Mouse (Mus musculus): ENCODE data around the gene Gng10. TPM values are rescaled to one million over a fixed set of nuclear protein-coding genes. Genes with fewer than 3 reads are reported as not detected.

The Gng10 gene
- polyA plus RNA-seq, 1 experiment from 2014 or later, result 99.6 TPM

DNA sequence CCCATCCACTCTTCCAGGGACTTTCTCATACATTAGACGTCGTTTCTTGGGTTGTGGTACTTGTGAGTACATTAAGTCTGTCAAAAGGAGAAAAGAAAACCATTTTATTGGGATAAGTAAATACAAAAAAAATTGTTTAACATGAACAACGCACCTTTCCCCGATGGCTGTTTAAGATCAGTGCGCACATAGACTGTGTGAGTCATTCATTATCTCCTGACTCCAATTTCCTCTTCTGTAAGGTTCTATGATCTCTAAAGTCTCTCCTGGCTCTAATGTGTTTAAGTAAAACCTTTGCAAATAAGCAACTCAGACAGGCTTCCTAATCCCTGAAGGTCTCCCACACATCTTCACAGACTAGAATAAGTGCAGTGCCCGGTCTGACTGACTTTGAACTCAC, 9.0 kb downstream of the Gng10 start:
- WGBS, result 39% methylated on average over 6 of the region's 6 CpGs
- Histone ChIP-seq H3K4me2 (replicated peaks; ENCODE audit: low read depth) (no peak overlapping the region), H3K27me3 (ENCODE audit: control insufficient read depth, insufficient read depth, low read length) (no peaks in the 10 kb centered on the region), H3K4me3 (ENCODE audit: low read depth, low read length) (no peak overlapping the region), H3K9me3 (ENCODE audit: control insufficient read depth, low read length) (no peaks in the 10 kb centered on the region), H3K4me1 (replicated peaks; ENCODE audit: control insufficient read depth, insufficient read depth) (no peaks in the 10 kb centered on the region), H3K36me3 (ENCODE audit: control insufficient read depth, insufficient read depth, low read length) (no peaks in the 10 kb centered on the region), H3K27ac (replicated peaks) (no peak overlapping the region), H3K9ac (ENCODE audit: low read length) (no peak overlapping the region)
- no peak for TF ChIP-seq EP300 (optimal IDR thresholded peaks at IDR 0.05)
- TF ChIP-seq CTCF (IDR thresholded peaks at IDR 0.05; ENCODE audit: low read depth), result no peak
- no peak for ATAC-seq (ENCODE audit: low FRiP score, low TSS enrichment)
- DNase-seq (ENCODE audit: low spot score), result no peak

- WGBS, result 49% methylated on average over 3 of the region's 3 CpGs
- Histone ChIP-seq H3K27ac (replicated peaks) (no peak overlapping the region), H3K4me3 (ENCODE audit: low read depth, low read length) (no peak overlapping the region), H3K4me2 (replicated peaks; ENCODE audit: low read depth) (no peak overlapping the region), H3K36me3 (ENCODE audit: control insufficient read depth, insufficient read depth, low read length) (no peaks in the 10 kb centered on the region), H3K27me3 (ENCODE audit: control insufficient read depth, insufficient read depth, low read length) (no peaks in the 10 kb centered on the region), H3K4me1 (replicated peaks; ENCODE audit: control insufficient read depth, insufficient read depth) (no peaks in the 10 kb centered on the region), H3K9me3 (ENCODE audit: control insufficient read depth, low read length) (no peaks in the 10 kb centered on the region), H3K9ac (ENCODE audit: low read length) (no peak overlapping the region)
- DNase-seq (ENCODE audit: low spot score) (no peak), ATAC-seq (ENCODE audit: low FRiP score, low TSS enrichment) (no peak)
- no peak for TF ChIP-seq EP300 (optimal IDR thresholded peaks at IDR 0.05)
- no peak for TF ChIP-seq CTCF (IDR thresholded peaks at IDR 0.05; ENCODE audit: low read depth)
Observed at GRCm38 (mm10) chr4:59047222-59047621, 12.3 kb downstream of the Gng10 start.

DNA sequence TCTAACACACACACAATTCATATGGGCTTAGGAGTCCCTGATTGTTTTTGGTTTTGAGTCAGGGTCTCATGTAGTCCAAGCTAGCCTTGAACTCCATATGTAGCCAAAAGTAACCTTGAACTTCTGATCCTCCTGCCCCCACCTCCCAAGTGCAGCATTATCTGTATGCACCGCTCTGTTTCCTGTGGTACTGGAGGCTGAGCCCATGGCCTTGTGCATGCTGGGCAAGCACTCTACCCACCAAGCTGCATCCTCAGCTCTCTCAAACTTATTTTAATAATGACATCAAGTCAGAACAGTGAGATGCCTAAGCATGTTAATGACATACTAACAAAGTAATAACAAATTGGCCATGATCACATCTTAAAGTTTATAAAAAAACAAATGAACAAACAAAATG, 16.2 kb downstream of the Gng10 start:
- Histone ChIP-seq H3K4me2 (replicated peaks; ENCODE audit: low read depth) (no peak overlapping the region), H3K9ac (ENCODE audit: low read length) (no peak overlapping the region), H3K27ac (replicated peaks) (no peak overlapping the region), H3K36me3 (ENCODE audit: control insufficient read depth, insufficient read depth, low read length) (no peaks in the 10 kb centered on the region), H3K27me3 (ENCODE audit: control insufficient read depth, insufficient read depth, low read length) (no peaks in the 10 kb centered on the region), H3K4me1 (replicated peaks; ENCODE audit: control insufficient read depth, insufficient read depth) (no peaks in the 10 kb centered on the region), H3K4me3 (ENCODE audit: low read depth, low read length) (no peak overlapping the region), H3K9me3 (ENCODE audit: control insufficient read depth, low read length) (no peaks in the 10 kb centered on the region)
- no peak for DNase-seq (ENCODE audit: low spot score)
- TF ChIP-seq EP300 (optimal IDR thresholded peaks at IDR 0.05) (no peak), CTCF (IDR thresholded peaks at IDR 0.05; ENCODE audit: low read depth) (no peak)
- no peak for ATAC-seq (ENCODE audit: low FRiP score, low TSS enrichment)
- 93% methylated on average over 1 of the region's 1 CpGs for WGBS

DNA sequence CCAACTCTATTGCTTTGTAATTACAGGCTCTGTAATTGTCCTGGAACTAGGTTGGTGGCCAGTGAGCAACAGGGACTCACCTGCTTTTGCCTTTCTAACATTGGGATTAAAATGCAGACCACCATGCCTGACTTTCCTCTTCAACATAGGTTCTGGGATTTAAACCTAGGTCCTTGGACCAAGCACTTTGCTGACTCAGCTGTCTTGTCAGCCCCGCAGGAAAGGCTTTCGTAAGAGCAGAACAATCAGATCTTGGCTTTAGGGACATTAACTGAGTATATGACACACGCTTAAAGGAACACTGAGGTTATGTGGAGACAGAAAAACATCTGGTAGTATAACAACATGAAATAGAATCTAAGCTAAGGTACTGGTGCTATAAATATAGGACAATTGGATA, 23.0 kb downstream of the Gng10 start:
- no peak for TF ChIP-seq CTCF (IDR thresholded peaks at IDR 0.05; ENCODE audit: low read depth)
- no peak for TF ChIP-seq EP300 (optimal IDR thresholded peaks at IDR 0.05)
- WGBS, result 85% methylated on average over 3 of the region's 3 CpGs

GRCm38 (mm10) chr4:59062526-59062925, 27.6 kb downstream of the Gng10 start:
- Histone ChIP-seq H3K9me3 (ENCODE audit: control insufficient read depth, low read length) (no peaks in the 10 kb centered on the region), H3K27me3 (ENCODE audit: control insufficient read depth, insufficient read depth, low read length) (no peaks in the 10 kb centered on the region), H3K4me1 (replicated peaks; ENCODE audit: control insufficient read depth, insufficient read depth) (no peaks in the 10 kb centered on the region), H3K36me3 (ENCODE audit: control insufficient read depth, insufficient read depth, low read length) (no peaks in the 10 kb centered on the region), H3K4me3 (ENCODE audit: low read depth, low read length) (no peak overlapping the region), H3K9ac (ENCODE audit: low read length) (no peak overlapping the region), H3K4me2 (replicated peaks; ENCODE audit: low read depth) (no peak overlapping the region), H3K27ac (replicated peaks) (no peak overlapping the region)
- WGBS, result 73% methylated on average over 12 of the region's 12 CpGs
- DNase-seq (ENCODE audit: low spot score), result no peak
- ATAC-seq (ENCODE audit: low FRiP score, low TSS enrichment), result no peak
- TF ChIP-seq EP300 (optimal IDR thresholded peaks at IDR 0.05) (no peak), CTCF (IDR thresholded peaks at IDR 0.05; ENCODE audit: low read depth) (no peak)

More for the DNA sequence above, 23.0 kb downstream of the Gng10 start:
- DNase-seq (ENCODE audit: low spot score) (no peak), ATAC-seq (ENCODE audit: low FRiP score, low TSS enrichment) (no peak)
- H3K4me2 ChIP-seq (replicated peaks; ENCODE audit: low read depth), result no peak overlapping the region
- H3K4me3 ChIP-seq (ENCODE audit: low read depth, low read length), result no peak overlapping the region
- no peak overlapping the region for H3K27ac ChIP-seq (replicated peaks)
- no peaks in the 10 kb centered on the region for H3K9me3 ChIP-seq (ENCODE audit: control insufficient read depth, low read length)
- H3K9ac ChIP-seq (ENCODE audit: low read length), result no peak overlapping the region
- no peaks in the 10 kb centered on the region for H3K27me3 ChIP-seq (ENCODE audit: control insufficient read depth, insufficient read depth, low read length)
- no peaks in the 10 kb centered on the region for H3K36me3 ChIP-seq (ENCODE audit: control insufficient read depth, insufficient read depth, low read length)
- H3K4me1 ChIP-seq (replicated peaks; ENCODE audit: control insufficient read depth, insufficient read depth), result no peaks in the 10 kb centered on the region

GRCm38 (mm10) chr4:59069276-59069675, 34.4 kb downstream of the Gng10 start:
- ATAC-seq (ENCODE audit: low FRiP score, low TSS enrichment) (no peak), DNase-seq (ENCODE audit: low spot score) (no peak)
- TF ChIP-seq EP300 (optimal IDR thresholded peaks at IDR 0.05) (no peak), CTCF (IDR thresholded peaks at IDR 0.05; ENCODE audit: low read depth) (no peak)
- Histone ChIP-seq H3K9me3 (ENCODE audit: control insufficient read depth, low read length) (no peaks in the 10 kb centered on the region), H3K27me3 (ENCODE audit: control insufficient read depth, insufficient read depth, low read length) (no peaks in the 10 kb centered on the region), H3K4me2 (replicated peaks; ENCODE audit: low read depth) (no peak overlapping the region), H3K36me3 (ENCODE audit: control insufficient read depth, insufficient read depth, low read length) (no peaks in the 10 kb centered on the region), H3K4me3 (ENCODE audit: low read depth, low read length) (no peak overlapping the region), H3K9ac (ENCODE audit: low read length) (no peak overlapping the region), H3K27ac (replicated peaks) (no peak overlapping the region), H3K4me1 (replicated peaks; ENCODE audit: control insufficient read depth, insufficient read depth) (no peaks in the 10 kb centered on the region)
- WGBS, result 44% methylated on average over 3 of the region's 3 CpGs
